Mouse (Mus musculus) bone marrow, adult 2 months (tissue): Measurements from ENCODE around the gene Rcc1l. TPM values are rescaled to one million over a fixed set of nuclear protein-coding genes. Genes with fewer than 3 reads are reported as not detected.
A peak's percentile ranks its signal among the peaks of the same experiment; 100 is the strongest.

Experiments used
- H3K27ac ChIP-seq: fragments of 200-500 bp; 2 replicates; pipeline ENCODE4 v1.5.1; 2012; ENCODE audit warnings: low read depth, mild to moderate bottlenecking, control low read depth, inconsistent platforms, low read length; ENCODE audit not compliant: control insufficient read depth, poor library complexity, insufficient read depth
- H3K4me1 ChIP-seq: fragments of 200-500 bp; 2 replicates; pipeline ENCODE4 v1.6.1; 2011; ENCODE audit warnings: low read length; ENCODE audit not compliant: control insufficient read depth, insufficient read depth
- H3K4me3 ChIP-seq: fragments of 200-500 bp; replicated peaks from 2 replicates; pipeline ENCODE3; 2011; ENCODE audit warnings: mild to moderate bottlenecking, low read depth, low read length, control low read depth; ENCODE audit not compliant: control insufficient read depth
- CTCF ChIP-seq: fragments of 200-500 bp; IDR thresholded peaks from 2 replicates; pipeline ENCODE4 v1.5.1; 2011; ENCODE audit warnings: low read length, control low read depth; ENCODE audit not compliant: control insufficient read depth, insufficient read depth
- POLR2A ChIP-seq: fragments of 200-500 bp; IDR thresholded peaks from 2 replicates; pipeline ENCODE4 v1.6.1; 2011; ENCODE audit warnings: low read depth, mild to moderate bottlenecking, control low read depth, low read length, borderline replicate concordance; ENCODE audit not compliant: control insufficient read depth
- WGBS: fragments of 180-500 bp; shearing (Covaris S2); methylation state at CpG from one replicate; pipeline ENCODE4 v1.1.7; 2018; 5-methylcytosine and 5-hydroxymethylcytosine counted together
- polyA plus RNA-seq: library from polyadenylated mRNA; stranded (reverse); fragments of >200 nt; gene quantifications from 2 replicates; pipeline ENCODE4 v1.2.4, GENCODE M21; 2011; ENCODE audit warnings: low replicate concordance; ENCODE audit not compliant: missing spikeins, insufficient read depth, insufficient read length

Gene Rcc1l
- polyA plus RNA-seq, 1 experiment = 12.5 TPM

DNA sequence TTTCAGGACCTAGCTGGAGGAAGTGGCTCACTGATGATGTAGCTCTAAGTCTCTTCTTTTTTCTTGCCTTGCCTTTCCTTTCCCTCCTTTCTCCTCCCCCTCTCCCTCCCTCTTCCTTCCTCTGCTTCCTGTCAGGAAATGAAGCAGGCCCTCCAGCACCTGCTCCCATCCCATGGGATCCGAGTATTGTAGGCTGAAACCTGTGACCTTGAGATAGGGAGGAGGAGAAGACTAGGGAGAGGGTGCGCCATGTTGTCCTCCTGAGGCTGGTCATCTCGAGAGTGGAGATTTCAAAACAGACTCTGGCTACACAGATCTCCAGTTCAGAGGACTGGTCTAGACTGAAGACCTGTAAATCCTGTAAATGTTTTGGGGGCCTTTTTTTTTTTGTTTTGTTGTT is 5.6 kb upstream of the Rcc1l start:
- 47% methylated on average over 3 of the region's 3 CpGs for WGBS
- H3K4me3 ChIP-seq = no peak overlapping the region
- no peak overlapping the region for H3K27ac ChIP-seq
- H3K4me1 ChIP-seq = peaks cover 2% of the 10 kb centered on the region; the same call in 1 of the 2 replicates
- TF ChIP-seq CTCF = no peak
- TF ChIP-seq POLR2A = no peak

DNA sequence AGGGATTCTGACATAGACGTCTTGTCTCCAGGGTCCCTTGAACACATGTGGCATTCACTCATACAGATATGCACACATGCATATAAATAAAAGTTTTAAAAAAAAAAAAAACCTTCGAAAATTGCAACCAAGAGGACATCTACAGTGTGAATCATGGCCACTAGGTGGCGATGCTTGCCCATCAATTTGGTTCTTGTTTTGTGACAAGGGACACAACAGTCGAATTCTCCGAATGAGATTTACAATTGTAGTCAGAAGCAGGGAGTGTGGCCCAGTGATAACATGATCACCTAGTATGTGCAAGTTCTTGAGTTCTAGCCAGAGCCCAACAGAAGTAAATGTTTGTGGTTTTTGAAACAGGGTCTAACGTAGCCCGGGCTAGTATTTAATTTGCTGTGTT is 3.3 kb upstream of the Rcc1l start:
- Histone ChIP-seq H3K4me3 (no peak overlapping the region), H3K27ac (no peak overlapping the region), H3K4me1 (peaks cover 2% of the 10 kb centered on the region; the same call in 1 of the 2 replicates)
- TF ChIP-seq CTCF = peak; percentile 41
- TF ChIP-seq POLR2A = no peak
- 6% methylated on average over 7 of the region's 7 CpGs for WGBS

DNA sequence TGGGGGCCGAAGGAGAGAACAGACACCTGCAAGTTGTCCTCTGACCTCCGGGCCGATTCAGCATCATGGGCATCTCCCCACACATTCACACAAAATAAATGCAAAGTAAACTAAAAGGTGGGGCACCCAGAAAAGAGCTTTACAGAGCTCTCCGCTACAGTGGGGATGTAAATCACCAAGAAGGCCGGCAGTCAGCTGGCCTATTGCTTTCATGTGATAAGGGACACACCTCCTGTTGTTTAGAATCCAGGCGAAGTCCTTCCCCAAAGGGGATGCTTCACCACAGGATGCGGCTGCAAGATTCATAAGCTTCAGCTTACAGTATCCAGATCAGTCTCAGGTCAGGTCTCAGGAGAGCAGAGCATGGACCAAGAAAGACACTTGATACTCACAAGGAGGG is 2.0 kb upstream of the Rcc1l start:
- TF ChIP-seq POLR2A (no peak), CTCF (no peak)
- 78% methylated on average over 7 of the region's 7 CpGs for WGBS
- no peak overlapping the region for H3K27ac ChIP-seq
- peaks cover 2% of the 10 kb centered on the region; the same call in 1 of the 2 replicates for H3K4me1 ChIP-seq
- no peak overlapping the region for H3K4me3 ChIP-seq

DNA sequence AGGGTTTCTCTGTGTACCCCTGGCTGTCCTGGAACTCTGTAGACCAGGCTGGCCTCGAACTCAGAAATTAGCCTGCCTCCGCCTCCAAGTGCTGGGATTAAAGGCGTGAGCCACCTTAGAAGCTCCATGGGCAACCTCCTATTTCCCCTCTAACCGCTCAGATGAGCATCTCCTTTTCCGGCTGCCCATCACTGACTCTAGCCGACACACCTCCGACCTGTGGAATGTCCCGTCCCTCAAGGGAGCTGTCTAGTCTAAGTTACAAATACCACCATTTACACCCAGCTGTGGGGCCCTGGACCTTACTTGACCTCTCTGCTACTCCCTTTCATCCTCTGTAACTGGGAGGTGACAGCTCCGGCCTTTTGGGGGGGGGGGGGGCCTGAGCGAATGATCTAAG is 878 bp downstream of the Rcc1l start:
- no peaks in the 10 kb centered on the region; the same call in 1 of the 2 replicates for H3K4me1 ChIP-seq

DNA sequence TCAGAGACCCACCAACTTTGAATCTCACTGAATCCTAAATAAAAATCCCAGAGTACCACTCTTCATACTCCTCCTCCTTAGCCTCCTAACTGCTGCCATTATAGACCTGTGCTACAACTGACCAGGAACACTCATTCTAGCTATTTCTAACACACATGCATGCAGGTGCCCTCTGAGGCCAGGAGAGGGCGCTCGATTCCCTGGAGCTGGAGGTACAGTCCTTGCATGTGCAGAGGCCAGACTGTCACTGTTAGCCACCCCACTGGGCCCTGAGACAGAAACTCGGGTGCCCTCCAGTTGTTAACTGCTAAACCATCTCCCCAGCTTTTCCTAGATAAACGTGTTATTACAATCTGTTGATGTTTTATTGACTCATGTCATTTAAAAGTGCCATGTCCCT is 3.4 kb downstream of the Rcc1l start:
- TF ChIP-seq POLR2A = no peak
- TF ChIP-seq CTCF = peak; percentile 80
- WGBS = 36% methylated on average over 4 of the region's 4 CpGs
- Histone ChIP-seq H3K4me3 (no peak overlapping the region), H3K4me1 (no peaks in the 10 kb centered on the region; the same call in 1 of the 2 replicates), H3K27ac (no peak overlapping the region)

More for the DNA sequence above, 878 bp downstream of the Rcc1l start:
- WGBS = 13% methylated on average over 10 of the region's 10 CpGs
- Histone ChIP-seq H3K27ac (no peak overlapping the region), H3K4me3 (peak overlapping the region; percentile 64)
- TF ChIP-seq POLR2A (no peak), CTCF (no peak)

DNA sequence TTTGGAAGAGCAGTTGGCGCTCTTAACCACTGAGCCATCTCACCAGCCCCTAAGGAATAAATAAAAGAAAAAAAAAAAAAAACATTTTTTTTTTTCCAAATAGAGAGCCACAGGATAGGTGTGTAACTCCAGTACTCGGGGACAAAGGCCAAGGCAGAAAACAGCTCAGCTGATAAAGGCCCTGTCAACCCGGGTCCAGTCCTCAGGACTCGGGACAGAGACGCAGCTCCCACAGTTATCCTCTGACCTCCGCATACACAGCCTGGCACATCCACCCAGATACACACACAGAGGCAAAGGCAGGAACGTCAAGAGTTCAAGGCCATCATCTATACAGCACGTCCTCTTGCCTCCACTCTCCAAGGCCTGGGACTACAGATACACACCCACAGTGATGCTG is 6.4 kb downstream of the Rcc1l start:
- TF ChIP-seq POLR2A (no peak), CTCF (no peak)
- WGBS = 88% methylated on average over 8 of the region's 8 CpGs
- no peak overlapping the region for H3K4me3 ChIP-seq
- H3K4me1 ChIP-seq = no peaks in the 10 kb centered on the region
- no peak overlapping the region for H3K27ac ChIP-seq

DNA sequence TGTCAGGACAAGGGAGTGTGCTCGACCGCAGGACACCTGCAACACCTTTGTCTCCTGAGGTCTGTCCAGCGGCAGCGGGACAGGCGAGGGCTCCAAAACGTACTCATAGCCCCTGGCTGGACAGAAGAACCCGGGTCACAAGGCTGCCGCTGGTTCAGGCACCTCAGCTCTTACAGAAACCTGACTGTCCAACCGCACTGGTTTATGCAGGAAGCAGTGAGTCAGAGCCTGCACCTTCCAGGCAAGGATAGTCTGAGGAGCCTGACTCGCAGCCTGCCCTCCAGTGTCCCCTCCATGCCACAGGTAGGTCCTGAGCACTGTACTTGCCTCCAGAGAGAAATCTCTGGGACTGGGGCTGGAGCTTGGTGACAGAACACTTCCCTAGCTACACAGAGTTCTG is 7.3 kb downstream of the Rcc1l start:
- Histone ChIP-seq H3K4me3 (no peak overlapping the region), H3K4me1 (no peaks in the 10 kb centered on the region), H3K27ac (no peak overlapping the region)
- WGBS = 90% methylated on average over 10 of the region's 10 CpGs
- TF ChIP-seq CTCF = no peak
- TF ChIP-seq POLR2A = no peak

DNA sequence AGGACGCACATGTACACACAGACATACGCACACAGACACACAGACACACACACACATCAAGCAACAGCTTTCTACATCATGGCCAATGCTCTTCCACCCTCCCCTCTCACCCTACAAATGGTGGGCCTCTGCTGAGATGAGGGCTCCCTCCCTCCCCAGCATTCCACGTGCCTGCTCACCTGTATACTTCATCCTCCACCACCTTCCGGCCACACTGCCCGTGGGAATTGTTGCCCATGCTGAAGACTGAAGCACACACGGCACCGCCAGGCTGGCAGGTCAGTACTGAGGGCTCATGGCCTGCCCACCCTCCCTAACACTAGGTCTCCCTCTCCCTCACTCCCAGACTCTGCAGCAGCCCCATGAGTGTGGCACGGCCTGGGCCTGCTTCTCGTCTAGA is 8.5 kb downstream of the Rcc1l start:
- no peak overlapping the region for H3K27ac ChIP-seq
- no peaks in the 10 kb centered on the region for H3K4me1 ChIP-seq
- no peak overlapping the region for H3K4me3 ChIP-seq
- 82% methylated on average over 9 of the region's 9 CpGs for WGBS
- no peak for TF ChIP-seq CTCF
- no peak for TF ChIP-seq POLR2A

DNA sequence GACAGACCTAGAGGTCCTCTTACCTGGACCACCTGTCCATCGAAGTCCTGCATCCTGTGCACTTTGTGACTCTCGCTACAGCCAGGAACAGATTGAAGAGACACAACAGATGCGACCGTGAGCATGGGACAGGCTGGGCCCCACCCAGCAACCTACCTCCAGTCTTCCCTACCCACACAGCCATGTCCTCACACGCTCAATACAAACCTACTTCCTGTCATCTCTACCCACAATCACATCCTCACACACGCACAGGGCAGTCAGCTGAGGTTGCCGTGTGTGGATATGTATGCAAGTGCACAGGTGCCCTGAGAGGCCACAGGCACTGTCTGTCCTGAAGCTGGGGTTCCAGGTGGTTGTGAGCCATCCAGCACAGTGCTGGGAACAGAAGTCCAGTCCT is 9.9 kb downstream of the Rcc1l start:
- Histone ChIP-seq H3K4me3 (no peak overlapping the region), H3K27ac (no peak overlapping the region), H3K4me1 (no peaks in the 10 kb centered on the region)
- WGBS = 64% methylated on average over 7 of the region's 7 CpGs
- TF ChIP-seq POLR2A = no peak
